In the genomic region with DNA sequence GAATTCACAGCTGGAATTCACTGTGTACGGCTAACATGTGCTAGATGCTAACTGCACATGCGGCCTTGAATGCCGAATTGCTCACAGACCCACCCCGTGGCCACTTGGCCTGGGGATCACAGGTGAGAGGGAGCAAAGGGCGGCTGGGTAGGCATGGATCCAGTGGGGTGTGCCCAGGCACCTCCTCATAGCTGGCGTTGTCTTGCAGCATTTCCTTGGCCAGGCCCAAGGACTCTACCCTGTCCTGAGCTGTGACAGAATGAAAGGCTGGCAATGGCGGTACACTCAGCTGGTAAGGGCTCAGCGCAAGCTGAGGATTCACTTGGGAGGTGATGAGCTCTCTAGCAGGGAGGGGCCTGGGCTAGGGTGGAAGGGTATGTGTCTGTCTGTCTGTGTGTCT, we compare ENCODE assay signal across 35 mouse cellular contexts. TPM values are rescaled to one million over a fixed set of nuclear protein-coding genes. Genes with fewer than 3 reads are reported as not detected.
DNase-seq lines count a peak whose midpoint lies in the region; ATAC-seq and TF ChIP-seq lines count a peak whose summit lies in the region.
"Had no signal": no experiment of that assay in that cellular context is flagged by ENCODE, and none has a peak within 500 bp of the region (broad histone marks: within the 10 kb centered on the region; RNA-seq: fewer than 3 reads in every experiment).

Tldc2 (plus strand) TSS at position 260 of the 400 bp plus-strand sequence.

- DNase-seq in forebrain, embryonic 10.5 days (ENCODE audit: extremely low spot score, low spot score) = no peak
- DNase-seq in hindbrain, postnatal 0 days (ENCODE audit: low spot score) = no peak
- DNase-seq in kidney, postnatal 0 days (ENCODE audit: low spot score) = no peak
- no peak for DNase-seq in embryo, embryonic 10 days (ENCODE audit: low spot score)
- DNase-seq: adrenal gland, postnatal 10 days; cerebellum, adult 11-12 months; forebrain, postnatal 0 days; gastrocnemius, postnatal 10 days; heart, postnatal 4 days; liver; thymus, postnatal 4 days had no signal

- no peak within 1 kb of the TSS for H3K4me3 ChIP-seq in forebrain, embryonic 10.5 days
- H3K4me3 ChIP-seq in forebrain, embryonic 15.5 days = no peak within 1 kb of the TSS
- H3K4me3 ChIP-seq in hindbrain, embryonic 12.5 days = no peak within 1 kb of the TSS
- H3K4me3 ChIP-seq in hindbrain, postnatal 0 days (ENCODE audit: low read length) = no peak within 1 kb of the TSS
- H3K4me3 ChIP-seq in kidney, postnatal 0 days (replicated peaks; ENCODE audit: low read depth, low read length) = no peak within 1 kb of the TSS
- H3K4me3 ChIP-seq in kidney, embryonic 15.5 days (replicated peaks) = no peak within 1 kb of the TSS
- no peak within 1 kb of the TSS for H3K4me3 ChIP-seq in intestine, postnatal 0 days (ENCODE audit: low read depth, low read length)
- H3K4me3 ChIP-seq: heart, embryonic 12.5 days; liver, embryonic 15.5 days; lung, embryonic 15.5 days; myocyte; neural tube, embryonic 12.5 days had no signal

- no peaks in the 10 kb centered on the region for H3K9me3 ChIP-seq in forebrain, embryonic 10.5 days
- H3K9me3 ChIP-seq in forebrain, embryonic 15.5 days = no peaks in the 10 kb centered on the region
- H3K9me3 ChIP-seq in hindbrain, embryonic 12.5 days (replicated peaks) = no peaks in the 10 kb centered on the region
- no peaks in the 10 kb centered on the region for H3K9me3 ChIP-seq in hindbrain, postnatal 0 days (ENCODE audit: low read length)
- no peaks in the 10 kb centered on the region for H3K9me3 ChIP-seq in kidney, postnatal 0 days (replicated peaks; ENCODE audit: low read length)
- H3K9me3 ChIP-seq in kidney, embryonic 15.5 days (replicated peaks) = no peaks in the 10 kb centered on the region
- H3K9me3 ChIP-seq in intestine, postnatal 0 days (ENCODE audit: control insufficient read depth) = no peaks in the 10 kb centered on the region
- H3K9me3 ChIP-seq: heart, embryonic 12.5 days; liver, embryonic 15.5 days; lung, embryonic 15.5 days; neural tube, embryonic 12.5 days had no signal

- no peaks in the 10 kb centered on the region for H3K36me3 ChIP-seq in forebrain, embryonic 10.5 days (replicated peaks)
- H3K36me3 ChIP-seq in forebrain, embryonic 15.5 days = no peaks in the 10 kb centered on the region
- no peaks in the 10 kb centered on the region for H3K36me3 ChIP-seq in hindbrain, embryonic 12.5 days
- no peaks in the 10 kb centered on the region for H3K36me3 ChIP-seq in hindbrain, postnatal 0 days (ENCODE audit: insufficient read depth, low read length)
- no peaks in the 10 kb centered on the region for H3K36me3 ChIP-seq in kidney, postnatal 0 days (ENCODE audit: insufficient read depth, low read length)
- H3K36me3 ChIP-seq in kidney, embryonic 15.5 days = no peaks in the 10 kb centered on the region
- no peaks in the 10 kb centered on the region for H3K36me3 ChIP-seq in intestine, postnatal 0 days (ENCODE audit: control insufficient read depth, insufficient read depth)
- H3K36me3 ChIP-seq: heart, embryonic 12.5 days; liver, embryonic 15.5 days; lung, embryonic 15.5 days; neural tube, embryonic 12.5 days had no signal

- peaks cover 6% of the 10 kb centered on the region; the same call in 1 of the 2 replicates for H3K27me3 ChIP-seq in forebrain, embryonic 10.5 days (ENCODE audit: poor library complexity, severe bottlenecking)
- no peaks in the 10 kb centered on the region for H3K27me3 ChIP-seq in forebrain, embryonic 15.5 days
- H3K27me3 ChIP-seq in hindbrain, embryonic 12.5 days = no peaks in the 10 kb centered on the region
- no peaks in the 10 kb centered on the region for H3K27me3 ChIP-seq in hindbrain, postnatal 0 days (ENCODE audit: insufficient read depth, low read length)
- no peaks in the 10 kb centered on the region for H3K27me3 ChIP-seq in kidney, postnatal 0 days (ENCODE audit: insufficient read depth, low read length)
- no peaks in the 10 kb centered on the region for H3K27me3 ChIP-seq in kidney, embryonic 15.5 days
- no peaks in the 10 kb centered on the region for H3K27me3 ChIP-seq in intestine, postnatal 0 days (replicated peaks; ENCODE audit: control insufficient read depth, insufficient read depth, low read length)
- H3K27me3 ChIP-seq: lung, embryonic 15.5 days; neural tube, embryonic 12.5 days; Patski had no signal

- ATAC-seq in forebrain, embryonic 15.5 days (replicated peaks) = no peak
- 0 out of 2 replicates have a peak, but pooled peaks have one; percentile 22 for ATAC-seq in hindbrain, embryonic 12.5 days (ENCODE audit: low FRiP score)
- ATAC-seq in hindbrain, postnatal 0 days = no peak
- ATAC-seq in kidney, postnatal 0 days (replicated peaks; ENCODE audit: low FRiP score, low read depth) = 0 out of 2 replicates have a peak, but pooled peaks have one; percentile 16
- no peak for ATAC-seq in kidney, embryonic 15.5 days (replicated peaks; ENCODE audit: low FRiP score)
- peak; percentile 80 for ATAC-seq in intestine, postnatal 0 days
- ATAC-seq: Patski had no signal

- no peak within 1 kb of the TSS for H3K9ac ChIP-seq in forebrain, embryonic 15.5 days (replicated peaks)
- H3K9ac ChIP-seq in hindbrain, embryonic 12.5 days = no peak within 1 kb of the TSS
- H3K9ac ChIP-seq in hindbrain, postnatal 0 days (replicated peaks; ENCODE audit: low read length) = no peak within 1 kb of the TSS
- H3K9ac ChIP-seq in kidney, postnatal 0 days (ENCODE audit: low read depth, low read length) = no peak within 1 kb of the TSS
- no peak within 1 kb of the TSS for H3K9ac ChIP-seq in kidney, embryonic 15.5 days
- no peak within 1 kb of the TSS for H3K9ac ChIP-seq in intestine, postnatal 0 days (ENCODE audit: low read depth, low read length)
- H3K9ac ChIP-seq: forebrain, postnatal 0 days; heart, embryonic 12.5 days; liver, embryonic 15.5 days; lung, embryonic 15.5 days; neural tube, embryonic 12.5 days had no signal

- peaks cover 25% of the 10 kb centered on the region for H3K4me1 ChIP-seq in forebrain, embryonic 10.5 days
- no peaks in the 10 kb centered on the region for H3K4me1 ChIP-seq in forebrain, embryonic 15.5 days
- H3K4me1 ChIP-seq in hindbrain, embryonic 12.5 days = peaks cover 10% of the 10 kb centered on the region; the same call in 1 of the 2 replicates
- H3K4me1 ChIP-seq in hindbrain, postnatal 0 days (ENCODE audit: insufficient read depth, low read length) = peaks cover 5% of the 10 kb centered on the region; the same call in 1 of the 2 replicates
- peaks cover 6% of the 10 kb centered on the region; the same call in 1 of the 2 replicates for H3K4me1 ChIP-seq in kidney, postnatal 0 days (replicated peaks; ENCODE audit: insufficient read depth, low read length)
- H3K4me1 ChIP-seq in kidney, embryonic 15.5 days = peaks cover 20% of the 10 kb centered on the region
- no peaks in the 10 kb centered on the region for H3K4me1 ChIP-seq in intestine, postnatal 0 days (replicated peaks; ENCODE audit: control insufficient read depth, insufficient read depth, low read length)
- H3K4me1 ChIP-seq: liver, embryonic 15.5 days had no signal

- peak within 1 kb of the TSS; percentile 20; the same call in 1 of the 2 replicates for H3K27ac ChIP-seq in forebrain, embryonic 10.5 days
- H3K27ac ChIP-seq in forebrain, embryonic 15.5 days (replicated peaks) = no peak within 1 kb of the TSS
- no peak within 1 kb of the TSS for H3K27ac ChIP-seq in hindbrain, embryonic 12.5 days
- no peak within 1 kb of the TSS for H3K27ac ChIP-seq in hindbrain, postnatal 0 days
- H3K27ac ChIP-seq in kidney, postnatal 0 days = no peak within 1 kb of the TSS
- no peak within 1 kb of the TSS for H3K27ac ChIP-seq in kidney, embryonic 15.5 days
- no peak within 1 kb of the TSS for H3K27ac ChIP-seq in intestine, postnatal 0 days (ENCODE audit: low read depth, low read length)
- H3K27ac ChIP-seq: liver, embryonic 15.5 days; lung, embryonic 15.5 days; neural tube, embryonic 12.5 days had no signal

- WGBS in forebrain, embryonic 10.5 days = 85% methylated on average over 8 of the region's 8 CpGs
- WGBS in forebrain, embryonic 15.5 days = 86% methylated on average over 8 of the region's 8 CpGs
- 86% methylated on average over 8 of the region's 8 CpGs for WGBS in hindbrain, embryonic 12.5 days
- WGBS in hindbrain, postnatal 0 days = 83% methylated on average over 8 of the region's 8 CpGs
- WGBS in kidney, postnatal 0 days = 86% methylated on average over 8 of the region's 8 CpGs
- 86% methylated on average over 8 of the region's 8 CpGs for WGBS in kidney, embryonic 15.5 days
- WGBS in intestine, postnatal 0 days = 54% methylated on average over 8 of the region's 8 CpGs

- no peak within 1 kb of the TSS for H3K4me2 ChIP-seq in forebrain, embryonic 15.5 days (replicated peaks)
- no peak within 1 kb of the TSS for H3K4me2 ChIP-seq in hindbrain, embryonic 12.5 days (replicated peaks)
- no peak within 1 kb of the TSS for H3K4me2 ChIP-seq in hindbrain, postnatal 0 days (ENCODE audit: low read depth, low read length)
- no peak within 1 kb of the TSS for H3K4me2 ChIP-seq in kidney, postnatal 0 days (ENCODE audit: low read length)
- H3K4me2 ChIP-seq in kidney, embryonic 15.5 days = no peak within 1 kb of the TSS
- H3K4me2 ChIP-seq in intestine, postnatal 0 days (replicated peaks; ENCODE audit: low read depth) = no peak within 1 kb of the TSS
- H3K4me2 ChIP-seq: heart, embryonic 12.5 days; liver, embryonic 15.5 days; lung, embryonic 15.5 days; midbrain, embryonic 11.5 days; neural tube, embryonic 12.5 days had no signal

- TF ChIP-seq CTCF in hindbrain, postnatal 0 days (IDR thresholded peaks at IDR 0.05; ENCODE audit: low read depth) = no peak
- TF ChIP-seq CTCF in kidney, postnatal 0 days (IDR thresholded peaks at IDR 0.05; ENCODE audit: low read depth) = no peak
- no peak for TF ChIP-seq CTCF in intestine, postnatal 0 days (IDR thresholded peaks at IDR 0.05; ENCODE audit: low read depth)

RNA-seq across cellular contexts. Expression of gene Tldc2, which starts in this region (rescaled TPM):
- not detected in 2 replicates for polyA plus RNA-seq in forebrain, embryonic 10.5 days (2016; fragmentation: Nextera tagmentation; extraction: Ambion mirVana)
- polyA plus RNA-seq in forebrain, embryonic 15.5 days (2015; fragmentation: Nextera tagmentation; extraction: Ambion mirVana) = not detected in 2 replicates
- polyA plus RNA-seq in hindbrain, embryonic 12.5 days (2016; fragmentation: Nextera tagmentation; extraction: Ambion mirVana) = not detected in 2 replicates
- total RNA-seq in hindbrain, postnatal 0 days (2014; rRNA removed) = not detected in 2 replicates
- 0.43 TPM in 1 of 2 replicates, not detected in the other for polyA plus RNA-seq in hindbrain, postnatal 0 days (2015; fragmentation: Nextera tagmentation; extraction: Ambion mirVana)
- polyA plus RNA-seq in kidney, postnatal 0 days (2015; fragmentation: Nextera tagmentation; extraction: Ambion mirVana) = 2.2 and 2.5 TPM in 2 replicates
- 0.27 TPM in 1 of 2 replicates, not detected in the other for polyA plus RNA-seq in kidney, embryonic 15.5 days (2015; fragmentation: Nextera tagmentation; extraction: Ambion mirVana)
- not detected in 2 replicates for polyA plus RNA-seq in intestine, postnatal 0 days (2015; fragmentation: Nextera tagmentation; extraction: Ambion mirVana)
- total RNA-seq: adrenal gland, postnatal 10 days; forebrain, postnatal 0 days; gastrocnemius, postnatal 10 days; heart, postnatal 4 days; layer of hippocampus, adult 18-20 months; layer of hippocampus, postnatal 10 days; left cerebral cortex, adult 18-20 months; left cerebral cortex, postnatal 14 days; megakaryocyte progenitor cell, adult 5-6 weeks; MEL; midbrain, postnatal 0 days had no signal
- polyA plus RNA-seq: embryonic facial prominence, embryonic 11.5 days; forebrain, postnatal 0 days; gonadal fat pad, adult 2 months; heart, embryonic 12.5 days; heart, postnatal 0 days; limb, embryonic 11.5 days; liver, embryonic 15.5 days; lung, embryonic 15.5 days; midbrain, embryonic 11.5 days; midbrain, postnatal 0 days; myocyte; neural tube, embryonic 12.5 days; spleen, adult 2 months; thymus, postnatal 0 days had no signal

Comparison
In these comparisons a context has a peak if more than half of its experiments do, and no peak if none do; other contexts are left out.
1. Peak in ATAC-seq in hindbrain, embryonic 12.5 days; RNA of the gene not detected or under 1 TPM.
2. Peak in ATAC-seq in intestine, postnatal 0 days; RNA of the gene not detected or under 1 TPM.